Mouse (Mus musculus): ENCODE measurements around the gene Fcgr2b. TPM values are rescaled to one million over a fixed set of nuclear protein-coding genes. Genes with fewer than 3 reads are reported as not detected.
"Not testable (repeated sequence)": the region's sequence is repeated elsewhere in the genome, so short reads cannot be mapped to it uniquely, and the experiment has no call there.

The Fcgr2b gene
- total RNA-seq, 2 experiments from 2014 or later = 12.4 to 22.3 TPM

GRCm38 (mm10) chr1:170975751-170976161 is 591 bp downstream of the Fcgr2b start:
- DNase-seq = no peak

DNA sequence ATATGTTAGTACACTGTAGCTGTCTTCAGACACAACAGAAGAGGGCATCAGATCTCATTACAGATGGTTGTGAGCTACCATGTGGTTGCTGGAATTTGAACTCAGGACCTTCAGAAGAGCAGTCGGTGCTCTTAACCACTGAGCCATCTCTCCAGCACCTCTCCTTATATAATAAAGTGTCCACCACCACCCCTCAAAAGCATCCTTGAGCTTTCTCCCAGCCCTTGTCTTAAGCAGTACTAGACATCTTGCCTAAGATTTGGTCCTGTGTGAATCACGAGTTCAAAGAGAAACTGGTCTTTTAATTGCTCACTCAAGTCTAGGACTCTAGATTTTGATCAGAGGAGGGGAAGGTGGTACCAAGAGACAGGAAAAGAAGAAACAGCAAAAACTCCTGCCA is 997 bp downstream of the Fcgr2b start:
- DNase-seq = not testable (repeated sequence)

DNA sequence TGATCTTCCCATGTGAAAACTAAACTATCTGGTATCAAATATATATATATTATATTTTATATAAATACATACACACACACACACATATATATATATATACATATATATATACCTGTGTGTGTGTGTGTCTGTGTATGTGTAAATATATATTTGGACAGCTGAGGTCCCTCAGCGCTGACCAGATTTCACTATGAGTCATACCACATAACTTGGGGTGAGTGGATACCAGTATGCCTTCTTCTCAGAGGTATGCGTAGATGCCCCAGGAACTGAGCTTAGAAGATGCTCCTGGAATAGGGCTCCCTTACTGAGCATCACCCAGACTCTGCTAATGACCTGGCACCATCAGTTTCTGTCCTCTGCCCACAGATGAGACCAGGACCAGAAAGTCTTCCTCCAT is 1.6 kb downstream of the Fcgr2b start:
- no peak for DNase-seq

- DNase-seq = no peak
Observed at GRCm38 (mm10) chr1:170974171-170974570, 2.2 kb downstream of the Fcgr2b start.

DNA sequence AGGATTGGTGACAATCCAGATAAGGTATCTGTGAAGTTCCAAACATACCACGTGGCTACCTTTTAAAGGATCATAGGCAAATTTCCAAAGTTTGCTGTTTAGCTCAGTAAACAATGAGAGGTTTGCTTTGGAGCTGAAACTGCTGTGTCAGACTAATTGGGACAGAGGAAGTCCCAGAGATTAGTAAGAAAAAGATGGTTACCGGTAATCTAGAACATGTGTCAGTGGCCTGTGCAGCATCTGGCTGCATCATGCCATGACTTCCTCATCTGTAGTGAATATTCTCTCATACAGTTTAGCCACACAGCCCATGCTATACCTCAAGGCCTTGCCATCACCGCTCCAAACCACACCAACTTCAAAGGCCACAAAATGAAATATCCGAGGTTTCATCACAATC is 3.4 kb downstream of the Fcgr2b start:
- DNase-seq = no peak

- no peak for DNase-seq
Observed at GRCm38 (mm10) chr1:170972494-170972893, 3.9 kb downstream of the Fcgr2b start.

GRCm38 (mm10) chr1:170968576-170968975 is 7.8 kb downstream of the Fcgr2b start:
- DNase-seq = no peak

GRCm38 (mm10) chr1:170967581-170967980 is 8.8 kb downstream of the Fcgr2b start:
- DNase-seq = peak; percentile 12

- DNase-seq = no peak
Observed at GRCm38 (mm10) chr1:170963087-170963486, 13.3 kb downstream of the Fcgr2b start.

- peak; percentile 34 for DNase-seq
Observed at GRCm38 (mm10) chr1:170962301-170962700, 14.0 kb downstream of the Fcgr2b start.

- DNase-seq = no peak
Observed at GRCm38 (mm10) chr1:170961101-170961500, 15.2 kb downstream of the Fcgr2b start.

GRCm38 (mm10) chr1:170959791-170960190 is 16.6 kb downstream of the Fcgr2b start:
- no peak for DNase-seq

DNA sequence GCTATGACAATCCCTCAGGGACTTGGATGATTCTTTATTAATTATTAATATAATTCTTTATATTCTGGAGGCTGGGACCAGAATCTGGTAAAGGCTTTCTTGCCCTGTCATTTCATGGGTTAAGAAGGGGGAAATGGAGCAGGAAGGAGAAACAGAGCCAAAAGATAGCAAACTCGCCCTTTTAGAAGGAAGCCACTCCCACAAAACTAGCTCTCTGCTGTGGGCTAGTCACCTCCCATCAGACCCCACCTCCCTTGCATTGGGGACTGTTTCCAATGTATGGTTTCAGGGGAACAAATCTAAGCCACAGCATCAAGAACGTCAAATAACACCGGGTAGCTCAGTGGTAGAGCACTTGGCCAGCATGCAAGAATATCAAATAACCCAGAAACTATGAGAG is 18.1 kb downstream of the Fcgr2b start:
- DNase-seq = no peak

DNA sequence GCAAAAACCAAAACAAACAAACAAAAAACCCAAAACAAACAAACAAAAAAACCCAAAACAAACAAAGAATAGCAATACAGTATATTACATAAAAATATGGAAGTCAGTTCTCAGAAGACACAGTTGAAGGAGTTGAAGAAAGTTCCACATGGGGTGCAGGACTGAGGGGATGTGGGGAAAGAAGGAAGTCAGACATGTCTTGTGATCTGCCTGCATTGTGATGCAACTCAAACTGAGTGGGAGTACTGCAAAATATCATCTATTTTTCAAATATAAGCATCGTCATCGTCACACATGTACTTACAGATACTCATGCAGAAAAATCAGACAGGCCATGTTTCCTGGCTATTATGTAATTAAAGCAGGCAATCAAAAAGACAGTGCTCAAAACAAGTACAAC is 23.2 kb downstream of the Fcgr2b start:
- no peak for DNase-seq

DNA sequence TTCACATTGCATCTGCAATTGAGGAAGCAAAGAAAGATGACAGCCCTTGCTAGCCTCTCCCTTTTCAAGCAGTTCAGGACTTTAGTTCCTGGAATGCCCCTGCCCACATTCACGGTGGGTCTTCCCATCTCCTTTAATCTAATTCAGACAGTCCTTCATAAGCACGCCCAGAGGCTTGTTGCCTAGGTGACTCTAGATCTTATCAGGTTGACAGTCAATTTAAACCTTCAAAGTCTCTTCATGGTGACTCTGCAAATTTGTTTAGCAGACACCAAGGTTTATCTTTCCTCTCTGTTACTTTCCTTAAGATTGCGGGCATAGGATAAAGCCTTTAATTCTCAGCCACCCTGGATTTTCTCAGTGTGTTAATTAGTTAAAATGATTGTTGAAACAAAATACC is 25.6 kb downstream of the Fcgr2b start:
- no peak for DNase-seq

DNA sequence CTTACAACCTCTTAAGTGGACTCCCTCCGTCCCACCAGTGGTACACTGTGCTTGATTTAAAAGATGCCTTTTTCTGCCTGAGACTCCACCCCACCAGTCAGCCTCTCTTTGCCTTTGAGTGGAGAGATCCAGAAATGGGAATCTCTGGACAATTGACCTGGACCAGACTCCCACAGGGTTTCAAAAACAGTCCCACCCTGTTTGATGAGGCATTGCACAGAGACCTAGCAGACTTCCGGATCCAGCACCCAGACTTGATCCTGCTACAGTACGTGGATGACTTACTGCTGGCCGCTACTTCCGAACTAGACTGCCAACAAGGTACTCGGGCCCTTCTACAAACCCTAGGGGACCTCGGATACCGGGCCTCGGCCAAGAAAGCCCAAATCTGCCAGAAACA is 31.4 kb downstream of the Fcgr2b start:
- DNase-seq = not testable (repeated sequence)

GRCm38 (mm10) chr1:170944151-170944550 is 32.2 kb downstream of the Fcgr2b start:
- DNase-seq = not testable (repeated sequence)

DNA sequence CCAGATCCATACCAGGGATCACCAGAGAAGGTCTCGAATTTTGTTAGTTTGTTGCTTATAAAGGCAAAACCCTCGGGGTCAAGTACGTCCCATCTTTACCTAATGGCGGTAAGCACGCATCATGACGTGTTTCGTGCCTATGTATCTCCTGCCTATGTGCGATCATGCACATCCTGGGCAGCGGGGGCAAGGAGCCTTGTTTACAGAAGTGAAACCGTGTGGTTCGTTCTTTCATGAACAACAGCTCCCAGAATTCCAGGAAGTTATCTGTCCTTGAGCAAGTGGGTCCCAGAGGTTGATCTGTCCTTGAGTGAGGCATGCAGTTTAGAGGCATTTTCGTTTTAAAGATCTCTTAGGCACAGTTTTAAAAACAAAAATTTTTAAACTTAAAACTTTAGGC is 37.1 kb downstream of the Fcgr2b start:
- peak; percentile 25 for DNase-seq

DNA sequence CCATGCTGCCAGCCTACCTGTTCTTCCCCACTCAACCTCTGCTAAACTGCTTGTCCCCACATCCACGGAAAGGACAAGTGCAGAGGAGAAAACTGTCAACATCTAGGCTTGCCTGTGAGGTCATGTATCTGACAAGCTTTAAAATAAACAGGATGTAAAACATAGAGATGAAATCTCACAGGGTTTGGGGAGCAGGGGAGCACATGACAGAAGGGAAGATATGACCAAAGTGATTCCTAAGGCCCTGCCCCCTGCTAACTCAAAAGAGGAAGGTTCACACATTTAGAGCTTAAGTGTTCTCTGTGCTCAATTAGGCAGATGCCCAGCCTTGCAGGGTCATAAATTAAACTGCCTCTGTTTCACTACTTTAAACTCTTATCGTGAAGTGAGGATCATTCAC is 42.0 kb downstream of the Fcgr2b start:
- no peak for DNase-seq

GRCm38 (mm10) chr1:170933940-170934339 is 42.4 kb downstream of the Fcgr2b start:
- DNase-seq = no peak

DNA sequence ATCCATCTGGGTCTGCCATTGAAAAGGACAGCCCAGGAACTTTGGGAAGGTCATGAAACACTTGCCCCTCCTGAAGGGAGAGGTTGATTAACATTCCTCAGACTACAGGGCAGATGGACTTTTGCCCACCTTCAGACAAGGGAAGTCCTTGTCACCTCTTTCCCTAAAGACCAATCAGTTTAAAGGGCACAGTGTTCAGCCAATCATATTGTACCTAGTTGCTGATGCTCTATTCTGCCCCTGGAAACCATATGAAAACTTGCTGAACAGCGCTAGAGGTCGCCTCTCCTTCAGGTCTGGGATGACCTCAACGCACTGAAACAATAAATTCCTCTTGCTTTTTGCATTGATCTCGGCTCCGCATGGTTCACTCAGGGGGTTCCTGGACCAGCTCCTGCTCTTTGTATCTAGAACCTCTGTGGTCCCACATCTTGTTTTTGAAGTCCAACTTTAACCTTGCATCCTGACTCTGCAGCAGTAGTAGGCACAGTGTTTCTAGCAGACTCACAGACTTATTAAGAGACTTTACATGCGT is 42.9 kb downstream of the Fcgr2b start:
- DNase-seq = no peak

DNA sequence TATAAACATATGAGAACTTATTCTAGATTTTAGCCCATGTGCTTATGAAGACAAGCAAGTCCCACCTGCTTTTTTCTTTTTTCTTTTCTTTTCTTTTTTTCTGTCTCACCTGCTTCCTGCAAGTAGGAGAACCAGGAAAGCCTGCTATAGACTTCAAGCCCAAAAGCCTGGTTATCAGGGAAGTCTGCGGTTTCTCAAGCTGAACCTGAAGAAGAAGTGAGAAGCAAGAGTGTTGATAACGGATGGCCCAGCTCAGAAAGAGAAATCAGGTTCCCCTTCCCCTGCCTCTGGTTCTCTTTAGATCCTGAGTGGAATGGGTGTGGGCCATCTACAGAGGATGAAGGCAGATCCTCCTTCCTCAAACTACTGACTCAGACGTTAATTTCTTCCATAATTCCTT is 44.3 kb downstream of the Fcgr2b start:
- no peak for DNase-seq

- DNase-seq = no peak
Observed at GRCm38 (mm10) chr1:170929245-170929644, 47.1 kb downstream of the Fcgr2b start.

- DNase-seq = no peak
Observed at GRCm38 (mm10) chr1:170928467-170928866, 47.9 kb downstream of the Fcgr2b start.

DNA sequence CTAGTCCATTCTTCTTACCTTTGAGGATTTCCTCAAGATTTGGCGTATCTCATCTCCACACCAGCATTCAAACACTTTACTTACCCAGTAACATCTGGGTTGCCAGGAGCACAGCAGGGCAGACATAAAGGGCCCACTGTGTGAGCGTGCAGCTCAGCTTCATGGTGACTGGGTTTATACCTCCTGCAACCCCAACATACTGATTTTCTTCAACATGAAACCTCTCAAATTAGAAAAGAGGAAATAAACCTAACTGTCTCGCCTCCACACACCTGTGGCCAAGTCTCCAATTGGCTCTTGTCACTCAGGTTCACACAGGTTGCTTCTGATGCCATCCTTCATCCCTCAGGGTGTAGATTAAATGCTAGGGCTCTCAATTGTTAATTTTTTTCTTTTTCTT is 49.0 kb downstream of the Fcgr2b start, which contains the start of gene Fcrla:
Fcrla (minus strand) TSS at position 206 of the 400 bp plus-strand sequence.
- no peak for DNase-seq

Measured in adrenal gland, postnatal 10 days (tissue).